In genomic region chr16:91225233-91226037, GRCm38 (mm10) we compare ENCODE assay signal across 8 mouse cellular contexts. TPM values are rescaled to one million over a fixed set of nuclear protein-coding genes. Genes with fewer than 3 reads are reported as not detected.
DNase-seq lines count a peak whose midpoint lies in the region; ATAC-seq and TF ChIP-seq lines count a peak whose summit lies in the region.

Gene Olig2, plus strand, starts transcription at chr16:91225457.

- H3K27ac ChIP-seq in cerebellum, adult 2 months (ENCODE audit: insufficient read depth, low read length), result no peak within 1 kb of the TSS
- no peak within 1 kb of the TSS for H3K27ac ChIP-seq in lung, postnatal 0 days (ENCODE audit: low read length)
- H3K27ac ChIP-seq in intestine, embryonic 15.5 days, result no peak within 1 kb of the TSS
- H3K27ac ChIP-seq in midbrain, embryonic 12.5 days (replicated peaks), result no peak within 1 kb of the TSS

- H3K4me2 ChIP-seq in lung, postnatal 0 days (replicated peaks; ENCODE audit: low read depth, low read length), result peak within 1 kb of the TSS; percentile 35
- H3K4me2 ChIP-seq in intestine, embryonic 15.5 days (replicated peaks), result peak within 1 kb of the TSS; percentile 58
- H3K4me2 ChIP-seq in midbrain, embryonic 12.5 days (replicated peaks), result peak within 1 kb of the TSS; percentile 54

- ATAC-seq in lung, postnatal 0 days, result no peak
- ATAC-seq in intestine, embryonic 15.5 days, result peak; percentile 45; the same call in 1 of the 2 replicates
- peak; percentile 93 for ATAC-seq in midbrain, embryonic 12.5 days (ENCODE audit: low FRiP score, low read depth)
- no peak for ATAC-seq in CD4-positive, CD25-positive, alpha-beta regulatory T cell, adult 4 months

- TF ChIP-seq CTCF in cerebellum, adult 2 months (IDR thresholded peaks at IDR 0.05; ENCODE audit: borderline replicate concordance, insufficient read depth, low read depth, low read length), result no peak
- no peak for TF ChIP-seq CTCF in lung, postnatal 0 days (IDR thresholded peaks at IDR 0.05)

- no peaks in the 10 kb centered on the region for H3K36me3 ChIP-seq in lung, postnatal 0 days (ENCODE audit: insufficient read depth, low read length)
- H3K36me3 ChIP-seq in intestine, embryonic 15.5 days, result no peaks in the 10 kb centered on the region
- no peaks in the 10 kb centered on the region for H3K36me3 ChIP-seq in midbrain, embryonic 12.5 days

- no peak within 1 kb of the TSS for H3K9ac ChIP-seq in lung, postnatal 0 days (replicated peaks; ENCODE audit: low read depth)
- no peak within 1 kb of the TSS for H3K9ac ChIP-seq in intestine, embryonic 15.5 days
- H3K9ac ChIP-seq in midbrain, embryonic 12.5 days (replicated peaks), result peak within 1 kb of the TSS; percentile 46

- TF ChIP-seq POLR2A in cerebellum, adult 2 months (IDR thresholded peaks at IDR 0.05; ENCODE audit: borderline replicate concordance, insufficient read depth, low read length), result no peak

- peak within 1 kb of the TSS; percentile 17 for H3K4me3 ChIP-seq in cerebellum, adult 2 months (replicated peaks; ENCODE audit: insufficient read depth, low read depth, low read length)
- H3K4me3 ChIP-seq in lung, postnatal 0 days (ENCODE audit: low read depth, low read length), result peak within 1 kb of the TSS; percentile 20
- peak within 1 kb of the TSS; percentile 22 for H3K4me3 ChIP-seq in intestine, embryonic 15.5 days (replicated peaks)
- peak within 1 kb of the TSS; percentile 44 for H3K4me3 ChIP-seq in midbrain, embryonic 12.5 days

- H3K4me1 ChIP-seq in cerebellum, adult 2 months (ENCODE audit: control insufficient read depth, insufficient read depth, low read length), result no peaks in the 10 kb centered on the region
- H3K4me1 ChIP-seq in lung, postnatal 0 days (ENCODE audit: insufficient read depth, low read depth, low read length), result no peaks in the 10 kb centered on the region
- peaks cover 18% of the 10 kb centered on the region for H3K4me1 ChIP-seq in intestine, embryonic 15.5 days (replicated peaks)
- peaks cover 79% of the 10 kb centered on the region for H3K4me1 ChIP-seq in midbrain, embryonic 12.5 days

- no peaks in the 10 kb centered on the region for H3K9me3 ChIP-seq in lung, postnatal 0 days (ENCODE audit: low read length)
- H3K9me3 ChIP-seq in intestine, embryonic 15.5 days, result no peaks in the 10 kb centered on the region
- H3K9me3 ChIP-seq in midbrain, embryonic 12.5 days, result no peaks in the 10 kb centered on the region

- TF ChIP-seq EP300 in lung, postnatal 0 days (IDR thresholded peaks at IDR 0.05), result no peak

- peaks cover 9% of the 10 kb centered on the region; the same call in 1 of the 2 replicates for H3K27me3 ChIP-seq in cerebellum, adult 2 months (ENCODE audit: control insufficient read depth, insufficient read depth, low read length)
- H3K27me3 ChIP-seq in lung, postnatal 0 days (replicated peaks; ENCODE audit: insufficient read depth, low read length), result peaks cover 96% of the 10 kb centered on the region
- peaks cover 99% of the 10 kb centered on the region for H3K27me3 ChIP-seq in intestine, embryonic 15.5 days (replicated peaks)
- peaks cover 100% of the 10 kb centered on the region for H3K27me3 ChIP-seq in midbrain, embryonic 12.5 days

- WGBS in cerebellum, adult 2 months, result 1% methylated on average over 53 of the region's 53 CpGs
- under 1% methylated on average over 53 of the region's 53 CpGs for WGBS in lung, postnatal 0 days
- under 1% methylated on average over 53 of the region's 53 CpGs for WGBS in intestine, embryonic 15.5 days
- under 1% methylated on average over 53 of the region's 53 CpGs for WGBS in midbrain, embryonic 12.5 days

- peak; percentile 28 to 37 for DNase-seq in cerebellum, adult 2 months
- no peak for DNase-seq in cerebellum, adult 9-11 months
- DNase-seq in lung, postnatal 0 days (ENCODE audit: low spot score), result no peak
- DNase-seq in lung, postnatal 14 days, result no peak
- DNase-seq in MN1 (ENCODE audit: low spot score), result no peak

RNA-seq across cellular contexts. Expression of gene Olig2, which starts in this region (rescaled TPM):
- polyA plus RNA-seq in cerebellum, adult 2 months (2012; rRNA removed), result 29.6 and 34.8 TPM in 2 replicates
- not detected in 2 replicates for polyA plus RNA-seq in lung, postnatal 0 days (2015; fragmentation: Nextera tagmentation; extraction: Ambion mirVana)
- not detected in 2 replicates for polyA plus RNA-seq in intestine, embryonic 15.5 days (2015; fragmentation: Nextera tagmentation; extraction: Ambion mirVana)
- 5.9 and 11.3 TPM in 2 replicates for polyA plus RNA-seq in midbrain, embryonic 12.5 days (2016; fragmentation: Nextera tagmentation; extraction: Ambion mirVana)
- not detected for polyA plus RNA-seq in CD4-positive, CD25-positive, alpha-beta regulatory T cell, adult 4 months (2017; shearing (Covaris generic))

Comparison
In these comparisons a context has a peak if more than half of its experiments do, and no peak if none do; other contexts are left out.
1. DNase-seq: peak in cerebellum, adult 2 months (2 of 2); none in cerebellum, adult 9-11 months (single experiment), lung, postnatal 0 days (single experiment), lung, postnatal 14 days (single experiment) and MN1 (single experiment).
2. Peak in ATAC-seq, H3K4me3 ChIP-seq and H3K4me2 ChIP-seq in intestine, embryonic 15.5 days; RNA of the gene not detected or under 1 TPM.
3. Peak in every context shown above with its lines, with median percentiles within 50 percentile points of each other: H3K4me3 ChIP-seq and H3K4me2 ChIP-seq.